ENCODE assay signal across 25 mouse cellular contexts in the genomic region with DNA sequence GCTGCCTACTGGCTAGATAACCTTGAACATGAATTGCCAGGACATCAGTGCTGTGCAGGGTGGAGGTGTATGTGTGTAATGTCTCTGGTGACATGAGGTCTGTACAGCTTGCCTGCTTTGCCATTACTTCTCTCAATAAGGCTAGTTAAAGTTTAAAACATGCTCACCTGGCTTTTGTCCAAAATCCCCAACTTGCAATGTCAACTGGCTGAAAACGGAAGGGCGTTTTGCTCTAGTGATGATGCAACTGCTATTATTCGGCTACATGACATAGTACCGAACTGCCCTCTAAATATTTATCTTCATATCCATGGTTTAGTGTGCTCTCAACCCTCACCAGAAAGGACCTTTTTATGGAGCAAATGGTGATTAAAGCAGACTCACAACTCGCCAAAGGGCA.
DNase-seq lines count a peak whose midpoint lies in the region; ATAC-seq and TF ChIP-seq lines count a peak whose summit lies in the region.
"Had no signal": no experiment of that assay in that cellular context is flagged by ENCODE, and none has a peak within 500 bp of the region (broad histone marks: within the 10 kb centered on the region; RNA-seq: fewer than 3 reads in every experiment).

No protein-coding gene starts in this region.

- 0 out of 2 replicates have a peak overlapping the region, but pooled peaks have one; percentile 8 for H3K27ac ChIP-seq in limb, embryonic 12.5 days
- no peak overlapping the region for H3K27ac ChIP-seq in limb, embryonic 10.5 days
- no peak overlapping the region; the same call in 1 of the 2 replicates for H3K27ac ChIP-seq in liver, postnatal 0 days (ENCODE audit: low read depth)
- H3K27ac ChIP-seq: embryonic facial prominence, embryonic 10.5 days; forebrain, embryonic 15.5 days; heart, adult 2 months; heart, embryonic 13.5 days; hindbrain, postnatal 0 days; layer of hippocampus, adult 2 months; limb, embryonic 13.5 days; midbrain, embryonic 15.5 days; neural tube, embryonic 12.5 days had no signal

- H3K4me1 ChIP-seq in limb, embryonic 12.5 days (replicated peaks) = peaks cover 13% of the 10 kb centered on the region
- H3K4me1 ChIP-seq in limb, embryonic 10.5 days = 0 out of 2 replicates have a peak, but pooled peaks cover 4% of the 10 kb centered on the region
- H3K4me1 ChIP-seq in liver, postnatal 0 days (ENCODE audit: insufficient read depth) = no peaks in the 10 kb centered on the region
- H3K4me1 ChIP-seq: embryonic facial prominence, embryonic 10.5 days; forebrain, embryonic 15.5 days; heart, embryonic 13.5 days; midbrain, embryonic 15.5 days; neural tube, embryonic 12.5 days had no signal

- H3K9me3 ChIP-seq in limb, embryonic 12.5 days = no peaks in the 10 kb centered on the region
- no peaks in the 10 kb centered on the region for H3K9me3 ChIP-seq in limb, embryonic 10.5 days (replicated peaks)
- no peaks in the 10 kb centered on the region for H3K9me3 ChIP-seq in liver, postnatal 0 days (ENCODE audit: low read length)
- H3K9me3 ChIP-seq: embryonic facial prominence, embryonic 10.5 days; forebrain, embryonic 15.5 days; heart, embryonic 13.5 days; limb, embryonic 13.5 days; midbrain, embryonic 15.5 days; neural tube, embryonic 12.5 days had no signal

- DNase-seq in gastrocnemius, adult 18-20 months (ENCODE audit: low spot score) = peak; percentile 15
- no peak for DNase-seq in gastrocnemius, postnatal 25 days
- no peak for DNase-seq in limb, embryonic 10.5 days (ENCODE audit: low spot score)
- DNase-seq in lung, postnatal 10 days = peak; percentile 6
- DNase-seq in lung, postnatal 4 days = no peak
- DNase-seq in liver, postnatal 0 days = peak; percentile 19
- DNase-seq: cerebellum, adult 11-12 months; cerebellum, postnatal 10 days; gastrocnemius, postnatal 36 days; heart, adult 2 months; heart, postnatal 14 days; retina, postnatal 1 day; right cerebral cortex, postnatal 25 days had no signal

- no peaks in the 10 kb centered on the region for H3K36me3 ChIP-seq in limb, embryonic 12.5 days
- H3K36me3 ChIP-seq in limb, embryonic 10.5 days = no peaks in the 10 kb centered on the region
- H3K36me3 ChIP-seq in liver, postnatal 0 days (replicated peaks; ENCODE audit: insufficient read depth, low read length) = no peaks in the 10 kb centered on the region
- H3K36me3 ChIP-seq: embryonic facial prominence, embryonic 10.5 days; forebrain, embryonic 15.5 days; heart, embryonic 13.5 days; limb, embryonic 13.5 days; midbrain, embryonic 15.5 days; neural tube, embryonic 12.5 days had no signal

- no peak overlapping the region for H3K4me3 ChIP-seq in limb, embryonic 12.5 days (replicated peaks)
- H3K4me3 ChIP-seq in limb, embryonic 10.5 days = no peak overlapping the region
- no peak overlapping the region for H3K4me3 ChIP-seq in liver, postnatal 0 days (ENCODE audit: low read depth, low read length)
- H3K4me3 ChIP-seq: embryonic facial prominence, embryonic 10.5 days; forebrain, embryonic 15.5 days; heart, adult 2 months; heart, embryonic 13.5 days; layer of hippocampus, adult 2 months; limb, embryonic 13.5 days; midbrain, embryonic 15.5 days; neural tube, embryonic 12.5 days had no signal

- H3K27me3 ChIP-seq in limb, embryonic 12.5 days = no peaks in the 10 kb centered on the region
- no peaks in the 10 kb centered on the region for H3K27me3 ChIP-seq in limb, embryonic 10.5 days (ENCODE audit: low read depth, poor library complexity, severe bottlenecking)
- H3K27me3 ChIP-seq in liver, postnatal 0 days (ENCODE audit: insufficient read depth, low read length) = no peaks in the 10 kb centered on the region
- H3K27me3 ChIP-seq: forebrain, embryonic 15.5 days; heart, embryonic 13.5 days; limb, embryonic 13.5 days; midbrain, embryonic 15.5 days; neural tube, embryonic 12.5 days had no signal

- no peak for TF ChIP-seq CTCF in liver, postnatal 0 days (IDR thresholded peaks at IDR 0.05; ENCODE audit: low read depth)

- no peak overlapping the region for H3K4me2 ChIP-seq in limb, embryonic 12.5 days
- H3K4me2 ChIP-seq in liver, postnatal 0 days (ENCODE audit: low read depth, low read length) = no peak overlapping the region
- H3K4me2 ChIP-seq: forebrain, embryonic 15.5 days; heart, embryonic 13.5 days; limb, embryonic 13.5 days; midbrain, embryonic 15.5 days; neural tube, embryonic 12.5 days had no signal

- WGBS in limb, embryonic 12.5 days = 77% methylated on average over 5 of the region's 5 CpGs
- WGBS in limb, embryonic 10.5 days = 92% methylated on average over 5 of the region's 5 CpGs
- WGBS in liver, postnatal 0 days (ENCODE audit: insufficient replicate concordance) = 60% methylated on average over 5 of the region's 5 CpGs

- no peak for ATAC-seq in limb, embryonic 12.5 days (ENCODE audit: insufficient number of reproducible peaks, insufficient read depth, low FRiP score, low TSS enrichment, low read depth)
- peak; percentile 91 for ATAC-seq in liver, postnatal 0 days
- no peak for ATAC-seq in frontal cortex, adult (ENCODE audit: low TSS enrichment)
- ATAC-seq: CD4-positive, CD25-positive, alpha-beta regulatory T cell, adult 4 months; forebrain, embryonic 15.5 days; hindbrain, postnatal 0 days; intestine, embryonic 16.5 days; midbrain, embryonic 15.5 days had no signal

- TF ChIP-seq EP300 in liver, postnatal 0 days (IDR thresholded peaks at IDR 0.05; ENCODE audit: low read depth) = no peak

- no peak overlapping the region for H3K9ac ChIP-seq in limb, embryonic 12.5 days (replicated peaks)
- H3K9ac ChIP-seq in liver, postnatal 0 days (replicated peaks) = no peak overlapping the region
- H3K9ac ChIP-seq: forebrain, embryonic 15.5 days; heart, embryonic 13.5 days; limb, embryonic 13.5 days; midbrain, embryonic 15.5 days; neural tube, embryonic 12.5 days had no signal

Comparison
In these comparisons a context has a peak if more than half of its experiments do, and no peak if none do; other contexts are left out.
1. DNase-seq: peak in gastrocnemius, adult 18-20 months (single experiment), lung, postnatal 10 days (single experiment) and liver, postnatal 0 days (single experiment); none in gastrocnemius, postnatal 25 days (single experiment), limb, embryonic 10.5 days (single experiment) and lung, postnatal 4 days (0 of 2).